Mouse (Mus musculus) kidney, postnatal 0 days (tissue): ENCODE data around the gene Sdhaf2. TPM values are rescaled to one million over a fixed set of nuclear protein-coding genes. Genes with fewer than 3 reads are reported as not detected.

ENCODE experiments used
- ATAC-seq: fragments of 200-750 bp; cut with Nextera tagmentation; replicated peaks from 2 replicates; pipeline ENCODE4 v1.8.0; 2017; ENCODE audit warnings: low read depth, moderate number of reproducible peaks, moderate TSS enrichment, moderate library complexity; ENCODE audit not compliant: low FRiP score
- DNase-seq: peaks from one replicate; pipeline ENCODE4 v3.0.0-alpha.2; 2016; ENCODE audit warnings: low spot score
- H3K27ac ChIP-seq: fragments of 300-500 bp; sonication (generic); 2 replicates; pipeline ENCODE4 v1.5.1; 2014; ENCODE audit warnings: mild to moderate bottlenecking
- H3K27me3 ChIP-seq: fragments of 300-500 bp; sonication (generic); 2 replicates; pipeline ENCODE4 v1.6.1; 2014; ENCODE audit warnings: low read length, mixed read lengths; ENCODE audit not compliant: insufficient read depth
- H3K36me3 ChIP-seq: fragments of 300-500 bp; sonication (generic); 2 replicates; pipeline ENCODE4 v1.6.1; 2014; ENCODE audit warnings: low read length, mixed read lengths; ENCODE audit not compliant: insufficient read depth
- H3K4me1 ChIP-seq: fragments of 300-500 bp; sonication (generic); replicated peaks from 2 replicates; pipeline ENCODE4 v1.6.1; 2014; ENCODE audit warnings: antibody characterized with exemption, low read length, mixed read lengths; ENCODE audit not compliant: insufficient read depth
- H3K4me2 ChIP-seq: fragments of 300-500 bp; sonication (generic); 2 replicates; pipeline ENCODE4 v1.6.1; 2014; ENCODE audit warnings: mild to moderate bottlenecking, low read length, moderate library complexity, mixed read lengths
- H3K4me3 ChIP-seq: fragments of 300-500 bp; sonication (generic); replicated peaks from 2 replicates; pipeline ENCODE4 v1.5.1; 2014; ENCODE audit warnings: low read depth, low read length
- H3K9ac ChIP-seq: fragments of 300-500 bp; sonication (generic); 2 replicates; pipeline ENCODE4 v1.6.1; 2014; ENCODE audit warnings: low read depth, low read length
- H3K9me3 ChIP-seq: fragments of 300-500 bp; sonication (generic); replicated peaks from 2 replicates; pipeline ENCODE4 v1.6.1; 2016; ENCODE audit warnings: low read length, inconsistent platforms, mixed read lengths
- CTCF ChIP-seq: IDR thresholded peaks from 2 replicates; pipeline ENCODE4 v1.5.1; 2016; ENCODE audit warnings: antibody characterized with exemption, low read depth, mild to moderate bottlenecking, moderate library complexity
- WGBS: fragments of 180-500 bp; shearing (Covaris S2); extraction: QIAGEN DNeasy Blood & Tissue Kit; methylation state at CpG from one replicate; pipeline ENCODE4 v1.1.7; 2014; 5-methylcytosine and 5-hydroxymethylcytosine counted together
- polyA plus RNA-seq: library from polyadenylated mRNA; unstranded; fragments of >200 nt; fragmentation: Nextera tagmentation; extraction: Ambion mirVana; gene quantifications from 2 replicates; pipeline ENCODE4 v1.2.1, GENCODE M21; 2015

The Sdhaf2 gene
- 55.3 and 57.4 TPM in 2 replicates for polyA plus RNA-seq

- H3K36me3 ChIP-seq, result peaks cover 11% of the 10 kb centered on the region; the same call in 1 of the 2 replicates
- H3K4me1 ChIP-seq, result peaks cover 23% of the 10 kb centered on the region
- H3K9me3 ChIP-seq, result no peaks in the 10 kb centered on the region
- no peak for ATAC-seq
- H3K9ac ChIP-seq, result peak within 1 kb of the TSS; percentile 100
- peak within 1 kb of the TSS; percentile 63 for H3K4me2 ChIP-seq
- H3K27me3 ChIP-seq, result no peaks in the 10 kb centered on the region
- peak; percentile 73 for TF ChIP-seq CTCF
- peak; percentile 91 for DNase-seq
- H3K27ac ChIP-seq, result peak within 1 kb of the TSS; percentile 100
- peak within 1 kb of the TSS; percentile 91 for H3K4me3 ChIP-seq
- whole genome bisulfite sequencing, result under 1% methylated on average over 11 of the region's 11 CpGs
Observed at GRCm38 (mm10) chr19:10525910-10526309, at the start of gene Sdhaf2. TSS of gene Sdhaf2 (minus strand) at chr19:10526142.

DNA sequence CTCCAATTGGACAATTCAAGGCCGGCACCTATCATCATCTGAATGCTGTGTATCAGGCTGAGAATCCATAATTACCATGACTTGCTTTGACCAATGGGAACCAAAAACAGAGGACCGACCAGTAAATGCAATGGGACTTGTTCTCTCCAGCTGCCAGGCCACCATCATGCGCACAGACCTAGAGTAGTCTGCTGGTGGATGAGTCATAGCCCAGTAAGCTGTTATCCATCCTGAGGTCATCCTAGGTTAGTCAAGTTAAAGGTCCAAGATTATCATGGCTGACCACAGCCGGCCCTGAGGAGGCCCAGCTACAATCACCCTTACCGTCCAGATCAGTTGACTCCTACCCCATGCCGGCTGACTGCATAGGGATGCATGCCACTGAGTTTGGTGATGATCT is 43.7 kb upstream of the Sdhaf2 start:
- Histone ChIP-seq H3K4me2 (no peak overlapping the region), H3K27ac (no peak overlapping the region), H3K9ac (no peak overlapping the region), H3K9me3 (no peaks in the 10 kb centered on the region), H3K27me3 (no peaks in the 10 kb centered on the region), H3K36me3 (peaks cover 40% of the 10 kb centered on the region), H3K4me1 (no peaks in the 10 kb centered on the region), H3K4me3 (no peak overlapping the region)
- 96% methylated on average over 6 of the region's 6 CpGs for WGBS
- ATAC-seq (no peak; the same call in 1 of the 2 replicates), DNase-seq (no peak)
- no peak for TF ChIP-seq CTCF

DNA sequence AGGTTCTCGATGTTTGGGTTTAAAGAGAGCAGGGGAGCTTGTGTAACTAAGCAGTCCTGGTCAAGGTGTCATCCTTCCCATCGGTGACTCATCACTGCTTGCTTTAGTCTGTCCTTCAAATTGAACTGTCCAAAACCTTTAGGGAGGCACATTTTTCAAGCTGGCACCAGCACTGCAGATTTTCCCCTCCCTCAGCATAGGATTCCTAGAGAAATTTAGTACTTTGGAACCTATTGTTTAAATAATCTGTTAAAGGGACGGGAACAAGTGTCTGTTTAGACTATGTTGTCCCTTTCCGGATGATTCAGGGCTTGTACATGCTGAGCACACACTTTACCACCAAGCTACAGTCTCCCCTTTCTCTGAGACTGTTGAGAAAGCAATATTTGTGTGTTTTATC is 39.3 kb upstream of the Sdhaf2 start:
- H3K9ac ChIP-seq, result no peak overlapping the region
- no peaks in the 10 kb centered on the region for H3K9me3 ChIP-seq
- H3K27ac ChIP-seq, result no peak overlapping the region
- no peaks in the 10 kb centered on the region for H3K4me1 ChIP-seq
- H3K4me3 ChIP-seq, result no peak overlapping the region
- H3K27me3 ChIP-seq, result no peaks in the 10 kb centered on the region
- 76% methylated on average over 4 of the region's 4 CpGs for WGBS
- no peak for TF ChIP-seq CTCF
- H3K4me2 ChIP-seq, result no peak overlapping the region
- DNase-seq, result no peak
- H3K36me3 ChIP-seq, result peaks cover 13% of the 10 kb centered on the region; the same call in 1 of the 2 replicates
- ATAC-seq, result no peak

DNA sequence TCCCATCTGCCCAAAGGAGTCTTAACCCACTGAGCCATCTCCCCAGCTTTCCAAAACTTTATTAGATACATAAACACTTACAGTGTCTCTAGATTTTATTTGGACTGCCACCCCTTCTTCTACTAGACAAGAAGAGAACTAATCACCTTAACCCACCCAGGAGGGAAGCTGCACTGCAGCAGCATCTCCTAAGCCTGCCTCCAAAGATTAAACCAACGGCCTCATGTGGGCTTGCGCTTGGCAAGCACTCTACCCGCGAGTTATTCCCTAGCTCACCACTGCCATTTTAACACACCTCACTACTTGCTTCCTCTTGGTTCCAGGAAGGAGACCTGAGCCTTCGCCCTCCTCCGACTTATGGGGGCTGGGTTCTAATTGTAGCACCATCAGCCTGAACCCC is 38.3 kb upstream of the Sdhaf2 start:
- Histone ChIP-seq H3K9ac (no peak overlapping the region), H3K27ac (no peak overlapping the region), H3K4me3 (no peak overlapping the region), H3K9me3 (no peaks in the 10 kb centered on the region), H3K4me2 (no peak overlapping the region), H3K27me3 (no peaks in the 10 kb centered on the region), H3K4me1 (no peaks in the 10 kb centered on the region), H3K36me3 (0 out of 2 replicates have a peak, but pooled peaks cover 3% of the 10 kb centered on the region)
- DNase-seq (no peak), ATAC-seq (no peak)
- TF ChIP-seq CTCF, result no peak
- WGBS, result 75% methylated on average over 6 of the region's 6 CpGs

DNA sequence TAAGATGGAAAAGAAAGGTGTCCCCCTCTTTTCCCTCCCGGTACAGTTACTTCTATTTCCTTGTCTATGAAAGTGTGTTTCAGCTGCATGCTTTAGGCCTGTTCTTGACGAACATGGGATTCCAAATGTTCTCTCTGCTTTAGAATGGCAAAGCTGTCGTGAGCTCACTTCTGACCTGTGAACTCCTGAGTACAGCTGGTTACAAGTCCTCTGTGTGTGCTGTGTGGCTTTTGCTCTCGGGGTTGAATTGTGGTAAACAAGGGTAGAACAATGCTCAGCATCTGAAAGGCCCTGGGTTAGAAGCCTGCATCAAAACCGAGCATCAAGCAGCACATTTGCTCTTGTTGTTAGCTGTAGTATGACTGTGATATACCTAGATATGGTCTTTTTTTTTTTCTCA is 36.4 kb upstream of the Sdhaf2 start:
- no peak for DNase-seq
- H3K4me2 ChIP-seq, result no peak overlapping the region
- H3K4me1 ChIP-seq, result no peaks in the 10 kb centered on the region
- H3K27ac ChIP-seq, result peak overlapping the region; percentile 81
- WGBS, result 72% methylated on average over 5 of the region's 5 CpGs
- no peaks in the 10 kb centered on the region for H3K27me3 ChIP-seq
- no peaks in the 10 kb centered on the region for H3K9me3 ChIP-seq
- H3K9ac ChIP-seq, result no peak overlapping the region
- no peak for TF ChIP-seq CTCF
- no peak for ATAC-seq
- no peak overlapping the region for H3K4me3 ChIP-seq
- no peaks in the 10 kb centered on the region for H3K36me3 ChIP-seq

DNA sequence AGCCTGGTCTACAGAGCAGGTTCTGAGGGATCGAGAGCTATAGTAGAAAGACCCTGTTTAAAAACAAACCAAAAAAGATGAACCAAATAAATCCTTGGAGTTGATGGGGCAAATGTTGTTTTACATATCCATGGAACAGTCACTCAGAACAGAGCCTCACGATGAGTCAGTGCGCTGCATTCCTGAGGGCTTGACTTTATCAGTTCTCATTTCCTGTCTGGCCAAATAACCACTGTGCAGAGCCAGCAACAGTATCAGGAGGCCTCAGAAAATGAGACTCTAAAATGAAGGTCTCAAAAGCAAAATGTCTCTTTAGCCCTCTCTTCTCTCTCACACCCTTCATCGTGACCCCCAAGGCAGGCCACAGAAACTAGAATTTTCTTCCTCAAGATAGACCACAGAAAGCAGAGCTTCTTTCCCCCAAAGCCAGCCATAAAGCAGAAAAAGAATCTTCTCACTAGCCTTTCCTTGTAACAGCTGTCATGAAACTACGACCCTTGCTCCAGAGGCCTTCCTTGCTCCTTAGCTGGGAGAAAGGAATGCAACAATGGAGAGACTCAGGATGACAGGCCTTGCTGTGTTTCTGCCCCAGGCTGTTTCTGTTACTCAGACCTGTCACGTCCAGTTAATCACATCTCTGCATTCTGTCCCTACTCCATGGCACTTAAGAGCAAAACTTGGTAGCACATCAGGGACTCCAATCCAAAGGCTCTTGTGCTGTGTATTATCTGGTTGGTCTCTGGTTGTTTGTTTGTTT is 35.8 kb upstream of the Sdhaf2 start:
- Histone ChIP-seq H3K4me1 (no peaks in the 10 kb centered on the region), H3K36me3 (no peaks in the 10 kb centered on the region), H3K9me3 (no peaks in the 10 kb centered on the region), H3K27me3 (no peaks in the 10 kb centered on the region), H3K4me2 (no peak overlapping the region), H3K4me3 (no peak overlapping the region), H3K27ac (peak overlapping the region; percentile 81), H3K9ac (no peak overlapping the region)
- no peak for TF ChIP-seq CTCF
- ATAC-seq (no peak), DNase-seq (peak; percentile 61)
- 58% methylated on average over 6 of the region's 6 CpGs for WGBS

GRCm38 (mm10) chr19:10560108-10560507 is 34.2 kb upstream of the Sdhaf2 start:
- 47% methylated on average over 5 of the region's 5 CpGs for WGBS
- H3K9ac ChIP-seq, result no peak overlapping the region
- H3K4me3 ChIP-seq, result no peak overlapping the region
- H3K4me2 ChIP-seq, result no peak overlapping the region
- peaks cover 5% of the 10 kb centered on the region; the same call in 1 of the 2 replicates for H3K4me1 ChIP-seq
- no peak for ATAC-seq
- TF ChIP-seq CTCF, result peak; percentile 58; the same call in 1 of the 2 replicates
- peak; percentile 69 for DNase-seq
- no peaks in the 10 kb centered on the region for H3K27me3 ChIP-seq
- no peak overlapping the region for H3K27ac ChIP-seq
- H3K36me3 ChIP-seq, result no peaks in the 10 kb centered on the region
- no peaks in the 10 kb centered on the region for H3K9me3 ChIP-seq
